8 mouse cellular contexts compared by ENCODE assay signal in genomic region chr1:131962606-131963084, GRCm38 (mm10). TPM values are rescaled to one million over a fixed set of nuclear protein-coding genes. Genes with fewer than 3 reads are reported as not detected.
DNase-seq lines count a peak whose midpoint lies in the region; ATAC-seq and TF ChIP-seq lines count a peak whose summit lies in the region.

Gene Slc45a3 (plus strand): TSS chr1:131962967.

- H3K4me2 ChIP-seq in forebrain, postnatal 0 days (ENCODE audit: low read depth) = peak within 1 kb of the TSS; percentile 98
- peak within 1 kb of the TSS; percentile 100 for H3K4me2 ChIP-seq in lung, embryonic 16.5 days (ENCODE audit: low read depth, low read length)

- DNase-seq in gastrocnemius, postnatal 14 days = peak; percentile 27
- DNase-seq in gastrocnemius, postnatal 4 days (ENCODE audit: low spot score in 2 of 2) = no peak
- DNase-seq in adrenal gland, adult 8-10 months = peak; percentile 36
- peak; percentile 27 for DNase-seq in forebrain, postnatal 0 days
- DNase-seq in kidney, adult 2 months = peak; percentile 78
- DNase-seq in testis, postnatal 10 days (ENCODE audit: low spot score) = peak; percentile 74
- no peak for DNase-seq in adipocyte (ENCODE audit: low spot score)

- no peak for TF ChIP-seq CTCF in forebrain, postnatal 0 days (IDR thresholded peaks at IDR 0.05; ENCODE audit: low read depth)
- TF ChIP-seq CTCF in kidney, adult 2 months (conservative IDR thresholded peaks at IDR 0.05; ENCODE audit: insufficient read depth, insufficient read length, low read depth, low read length) = no peak

- TF ChIP-seq POLR2A in kidney, adult 2 months (IDR thresholded peaks at IDR 0.05; ENCODE audit: low read depth, low read length) = no peak

- WGBS in forebrain, postnatal 0 days = under 1% methylated on average over 33 of the region's 35 CpGs
- WGBS in kidney, adult 2 months = under 1% methylated on average over 35 of the region's 35 CpGs
- WGBS in lung, embryonic 16.5 days = under 1% methylated on average over 33 of the region's 35 CpGs

- peaks cover 6% of the 10 kb centered on the region; the same call in 1 of the 2 replicates for H3K4me1 ChIP-seq in forebrain, postnatal 0 days (ENCODE audit: insufficient read depth)
- H3K4me1 ChIP-seq in kidney, adult 2 months (ENCODE audit: control insufficient read depth, insufficient read depth, low read length) = peaks cover 23% of the 10 kb centered on the region
- H3K4me1 ChIP-seq in lung, embryonic 16.5 days (replicated peaks; ENCODE audit: control insufficient read depth, insufficient read depth, low read length) = peaks cover 9% of the 10 kb centered on the region

- intact Hi-C loops in gastrocnemius, postnatal 14 days (cut with DNase I; ENCODE audit: low total_unique reads) = loop anchor here (5.0 kb wide), 1 partner anchor 660 kb away; no protein-coding TSS in a partner anchor

- no peak within 1 kb of the TSS for H3K27ac ChIP-seq in forebrain, postnatal 0 days (ENCODE audit: low read depth, low read length)
- H3K27ac ChIP-seq in kidney, adult 2 months (ENCODE audit: insufficient read depth, low read depth, low read length) = peak within 1 kb of the TSS; percentile 79
- no peak within 1 kb of the TSS for H3K27ac ChIP-seq in lung, embryonic 16.5 days (ENCODE audit: low read length)

- H3K9me3 ChIP-seq in forebrain, postnatal 0 days (ENCODE audit: low read length) = no peaks in the 10 kb centered on the region
- H3K9me3 ChIP-seq in lung, embryonic 16.5 days (ENCODE audit: control insufficient read depth, low read length) = no peaks in the 10 kb centered on the region

- ATAC-seq in forebrain, postnatal 0 days = peak; percentile 74
- peak; percentile 78 for ATAC-seq in lung, embryonic 16.5 days (ENCODE audit: low read depth)

- H3K9ac ChIP-seq in forebrain, postnatal 0 days = peak within 1 kb of the TSS; percentile 48
- H3K9ac ChIP-seq in lung, embryonic 16.5 days (ENCODE audit: low read length) = peak within 1 kb of the TSS; percentile 71

- peak within 1 kb of the TSS; percentile 72 for H3K4me3 ChIP-seq in forebrain, postnatal 0 days (ENCODE audit: low read depth, low read length)
- H3K4me3 ChIP-seq in kidney, adult 2 months (ENCODE audit: insufficient read depth, low read depth, low read length) = peak within 1 kb of the TSS; percentile 95
- peak within 1 kb of the TSS; percentile 76 for H3K4me3 ChIP-seq in lung, embryonic 16.5 days (ENCODE audit: low read length)

- H3K27me3 ChIP-seq in forebrain, postnatal 0 days (ENCODE audit: insufficient read depth, low read length) = peaks cover 8% of the 10 kb centered on the region; the same call in 1 of the 2 replicates
- no peaks in the 10 kb centered on the region for H3K27me3 ChIP-seq in kidney, adult 2 months (replicated peaks; ENCODE audit: control insufficient read depth, insufficient read depth, low read length)
- H3K27me3 ChIP-seq in lung, embryonic 16.5 days (ENCODE audit: control insufficient read depth, insufficient read depth, low read depth, low read length) = peaks cover 28% of the 10 kb centered on the region

- no peaks in the 10 kb centered on the region for H3K36me3 ChIP-seq in forebrain, postnatal 0 days (ENCODE audit: insufficient read depth)
- H3K36me3 ChIP-seq in kidney, adult 2 months (ENCODE audit: control insufficient read depth, insufficient read depth, low read length) = no peaks in the 10 kb centered on the region
- no peaks in the 10 kb centered on the region for H3K36me3 ChIP-seq in lung, embryonic 16.5 days (ENCODE audit: control insufficient read depth, insufficient read depth, low read length)

RNA-seq across cellular contexts. Expression of gene Slc45a3, which starts in this region (rescaled TPM):
- total RNA-seq in gastrocnemius, postnatal 14 days (2021) = 1 to 10 TPM; 1.0 to 1.1 TPM
- 1 to 10 TPM; 3.2 to 3.3 TPM for total RNA-seq in gastrocnemius, postnatal 4 days (2021)
- total RNA-seq in adrenal gland, adult 8-10 months (2022) = 10 to 100 TPM; 18.4 to 53.4 (median 36.3) TPM
- 0.85 and 0.86 TPM in 2 replicates for total RNA-seq in forebrain, postnatal 0 days (2014; rRNA removed)
- polyA plus RNA-seq in forebrain, postnatal 0 days (2015; fragmentation: Nextera tagmentation; extraction: Ambion mirVana) = 0.69 and 0.78 TPM in 2 replicates
- polyA plus RNA-seq in kidney, adult 2 months (2012; rRNA removed) = 30.5 and 37.8 TPM in 2 replicates
- 4.2 TPM in 2 replicates for polyA plus RNA-seq in lung, embryonic 16.5 days (2015; fragmentation: Nextera tagmentation; extraction: Ambion mirVana)

Comparison
In these comparisons a context has a peak if more than half of its experiments do, and no peak if none do; other contexts are left out.
1. RNA of gene Slc45a3 (total RNA-seq): 18.4 to 53.4 TPM in adrenal gland, adult 8-10 months; 3.2 to 3.3 TPM in gastrocnemius, postnatal 4 days, 1.0 to 1.1 TPM in gastrocnemius, postnatal 14 days and 0.85 to 0.86 TPM in forebrain, postnatal 0 days; every median in the first group is over 4 times any median in the second.
2. DNase-seq: peak in gastrocnemius, postnatal 14 days (single experiment), adrenal gland, adult 8-10 months (single experiment), kidney, adult 2 months (single experiment) and testis, postnatal 10 days (single experiment); none in gastrocnemius, postnatal 4 days (0 of 2) and adipocyte (single experiment).
3. Peak in DNase-seq, ATAC-seq, H3K4me3 ChIP-seq, H3K9ac ChIP-seq and H3K4me2 ChIP-seq in forebrain, postnatal 0 days; RNA of the gene not detected or under 1 TPM.
4. Peak in every context shown above with its lines, with median percentiles within 50 percentile points of each other: H3K4me3 ChIP-seq.